Mouse (Mus musculus) layer of hippocampus, adult 2 months (tissue): ENCODE data around the gene Slc4a1ap. TPM values are rescaled to one million over a fixed set of nuclear protein-coding genes. Genes with fewer than 3 reads are reported as not detected.

ENCODE experiments used
- DNase-seq, 2 experiments: peaks; one replicate each; pipeline ENCODE4 v3.0.0; 2022; ENCODE audit warnings: low spot score in 2 of 2
- H3K27ac ChIP-seq: fragments of 200-600 bp; 2 replicates; pipeline ENCODE4 v1.8.1; 2022
- H3K4me3 ChIP-seq: fragments of 200-600 bp; 2 replicates; pipeline ENCODE4 v1.8.1; 2022; ENCODE audit warnings: mild to moderate bottlenecking
- CTCF ChIP-seq: fragments of 200-600 bp; conservative IDR thresholded peaks from 2 replicates; pipeline ENCODE4 v1.8.1; 2022; ENCODE audit warnings: antibody characterized with exemption, mild to moderate bottlenecking, moderate library complexity
- total RNA-seq, 2 experiments: library from RNA; stranded (reverse); gene quantifications; 2 replicates each; pipeline ENCODE4 v1.2.3; 2021

Slc4a1ap gene
- total RNA-seq, 2 experiments from 2014 or later, result 51.9 to 53.8 TPM

DNA sequence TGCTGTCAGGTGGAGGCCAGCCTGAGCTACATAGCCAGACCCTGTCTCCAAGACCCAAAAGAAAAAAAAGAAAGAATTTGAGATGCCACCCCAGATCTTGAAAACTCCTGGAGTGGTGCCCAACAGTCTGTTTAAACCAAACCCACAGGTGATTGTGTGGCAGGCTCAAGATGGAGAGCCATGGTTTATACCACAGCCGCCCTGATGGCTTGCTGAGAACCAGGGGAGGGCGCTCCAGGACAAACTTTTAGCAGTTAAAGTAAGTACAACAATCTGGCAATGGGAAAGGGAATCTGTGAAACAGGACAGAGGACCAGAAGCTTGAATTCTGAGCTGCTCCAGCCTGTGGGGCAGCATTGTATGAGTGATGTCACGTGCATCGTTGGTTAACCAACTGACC, 71.8 kb downstream of the Slc4a1ap start:
- no peak for DNase-seq
- peak; percentile 59 for TF ChIP-seq CTCF
- H3K4me3 ChIP-seq, result no peak overlapping the region

DNA sequence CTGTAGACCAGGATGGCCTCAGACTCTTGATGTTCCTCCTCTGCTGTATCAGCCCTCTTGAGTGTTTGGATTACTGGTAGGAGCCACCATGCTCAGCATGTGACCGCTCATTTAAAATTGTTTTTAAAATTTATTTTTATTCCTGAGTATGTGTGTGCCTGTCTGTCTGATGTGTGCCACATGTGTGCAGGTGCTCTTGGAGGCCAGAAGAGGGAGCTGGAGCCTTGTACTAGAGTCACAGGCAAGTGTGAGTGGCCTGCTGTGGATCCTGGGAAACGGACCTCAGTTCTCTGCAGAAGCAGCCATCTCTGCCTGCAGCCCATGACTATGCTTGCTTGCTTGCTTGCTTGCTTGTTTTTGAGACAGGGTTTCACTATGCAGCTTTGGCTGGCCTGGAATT, 72.4 kb downstream of the Slc4a1ap start:
- TF ChIP-seq CTCF, result peak; percentile 39
- no peak for DNase-seq
- Histone ChIP-seq H3K4me3 (no peak overlapping the region), H3K27ac (no peak overlapping the region)

More for the DNA sequence above, 71.8 kb downstream of the Slc4a1ap start:
- H3K27ac ChIP-seq, result no peak overlapping the region

DNA sequence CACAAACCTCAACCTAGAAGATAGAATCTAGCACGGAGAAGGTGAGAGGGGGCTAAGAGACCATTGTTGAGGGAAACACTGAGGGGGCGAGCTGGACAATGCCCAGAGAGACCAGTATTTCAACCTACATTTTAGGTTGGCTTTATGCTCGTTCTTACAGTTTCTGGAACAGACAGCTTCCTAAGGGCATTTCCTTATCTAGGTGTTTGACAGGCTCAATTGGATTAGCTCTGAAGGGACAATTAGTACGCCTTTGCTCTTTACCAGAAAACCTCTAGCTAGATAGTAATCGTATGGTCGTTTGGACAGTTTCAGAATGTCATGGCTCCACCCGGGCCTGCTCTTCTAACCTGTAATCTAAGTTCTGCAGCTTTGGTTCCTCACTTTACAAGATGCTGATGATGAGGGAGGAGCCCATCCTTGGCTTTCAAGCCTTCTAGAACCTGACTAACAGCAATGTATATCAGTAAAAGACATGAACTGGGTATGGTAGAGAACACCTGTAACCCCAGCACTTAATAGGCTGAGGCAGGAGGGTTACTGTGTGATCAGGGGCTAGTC, 74.4 kb downstream of the Slc4a1ap start:
- H3K4me3 ChIP-seq, result no peak overlapping the region
- DNase-seq, result no peak
- no peak for TF ChIP-seq CTCF
- H3K27ac ChIP-seq, result no peak overlapping the region

DNA sequence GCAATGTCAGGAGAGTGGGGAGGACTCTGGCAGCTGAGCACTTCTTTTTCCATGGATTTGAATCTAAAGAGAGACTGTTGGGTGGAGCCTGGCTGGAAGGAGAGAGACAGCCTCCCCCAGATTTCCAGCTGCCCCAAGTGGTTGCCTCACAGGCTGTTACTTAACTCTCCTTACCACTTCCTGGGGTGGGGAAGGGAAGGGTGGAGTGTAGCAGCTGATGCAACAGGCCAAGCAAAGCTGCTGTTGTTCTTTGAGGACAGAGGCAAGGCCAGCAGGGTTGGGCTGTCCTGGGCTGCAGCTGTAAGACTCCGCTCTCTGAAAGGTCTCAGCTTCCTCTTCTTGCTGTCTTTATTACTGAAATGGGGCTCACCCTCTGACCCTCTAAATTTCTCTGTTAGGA, 75.6 kb downstream of the Slc4a1ap start:
- DNase-seq, result peak in 1 of 2 experiments; percentile 53
- TF ChIP-seq CTCF, result no peak
- no peak overlapping the region for H3K4me3 ChIP-seq
- H3K27ac ChIP-seq, result no peak overlapping the region

DNA sequence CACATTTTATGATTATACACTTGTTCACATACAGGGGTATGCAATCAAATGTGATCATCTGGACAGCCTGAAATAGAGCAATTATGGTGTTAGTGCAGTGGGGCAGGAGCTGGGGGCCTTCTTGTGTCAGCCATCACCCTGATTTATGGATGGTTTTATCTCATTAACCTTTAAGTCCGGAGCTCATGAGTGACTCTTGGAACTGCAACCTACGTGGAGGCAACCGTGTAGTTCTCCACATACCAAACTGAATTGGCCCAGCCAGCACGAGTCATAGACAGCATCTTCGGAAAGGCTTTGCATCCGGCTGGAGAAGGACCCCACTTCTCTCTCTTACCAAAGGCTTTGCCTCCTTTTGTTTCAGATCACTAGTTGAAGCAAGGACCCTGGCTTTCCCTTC, 77.0 kb downstream of the Slc4a1ap start:
- no peak for TF ChIP-seq CTCF
- H3K4me3 ChIP-seq, result no peak overlapping the region
- H3K27ac ChIP-seq, result no peak overlapping the region
- no peak for DNase-seq

DNA sequence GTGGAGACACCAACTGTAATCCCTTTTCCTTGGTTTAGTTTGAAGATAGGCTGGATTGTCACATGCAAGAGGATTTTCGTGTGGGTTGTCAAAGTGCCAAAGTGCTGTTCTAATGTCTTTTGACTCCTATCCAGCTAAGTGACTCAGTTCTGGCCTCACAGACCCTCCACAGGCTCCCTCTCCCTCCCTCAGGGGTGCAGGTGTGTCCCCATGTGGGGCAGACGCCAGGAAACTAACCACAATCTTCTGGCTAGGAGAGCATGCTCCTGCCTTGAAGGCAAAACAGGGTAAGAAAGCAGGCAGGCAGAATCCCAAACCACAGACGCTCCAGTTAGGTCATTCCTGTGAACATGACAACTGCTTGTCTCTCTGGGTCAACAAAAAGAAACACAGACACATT, 79.4 kb downstream of the Slc4a1ap start:
- no peak overlapping the region for H3K27ac ChIP-seq
- TF ChIP-seq CTCF, result no peak
- H3K4me3 ChIP-seq, result no peak overlapping the region
- no peak for DNase-seq

Other genes with a start within 250 kb of the Slc4a1ap start
- gene Ift172, start 235.9 kb upstream of the Slc4a1ap start, total RNA-seq, result 10 to 100 TPM; 80.9 to 96.8 TPM
- 100 to 1,000 TPM; 180 to 215 TPM for gene Fndc4, start 230.9 kb upstream of the Slc4a1ap start, total RNA-seq
- gene Gckr, start 229.6 kb upstream of the Slc4a1ap start, total RNA-seq, result not detected
- 10 to 100 TPM; 49.1 to 54.1 TPM for gene Zfp512, start 74.6 kb upstream of the Slc4a1ap start, total RNA-seq
- gene 4930548H24Rik, start 41.3 kb upstream of the Slc4a1ap start, total RNA-seq, result under 1 TPM in 1 of 2 experiments, not detected in 1; 0.20 TPM
- gene Gpn1, start 32.3 kb upstream of the Slc4a1ap start, total RNA-seq, result 10 to 100 TPM; 34.0 to 34.8 TPM
- gene Supt7l, start 812 bp downstream of the Slc4a1ap start, total RNA-seq, result 10 to 100 TPM; 19.6 TPM
- 10 to 100 TPM; 82.1 to 99.8 TPM for gene Mrpl33, start 69.9 kb downstream of the Slc4a1ap start, total RNA-seq
- gene Rbks, start 170.6 kb downstream of the Slc4a1ap start, total RNA-seq, result 1 to 10 TPM; 4.0 to 4.4 TPM
- gene Babam2, start 170.7 kb downstream of the Slc4a1ap start, total RNA-seq, result 10 to 100 TPM; 49.3 to 50.4 TPM